Mouse (Mus musculus) heart, embryonic 14.5 days (tissue): ENCODE data around the gene Vipr1. TPM values are rescaled to one million over a fixed set of nuclear protein-coding genes. Genes with fewer than 3 reads are reported as not detected.

ENCODE experiments used
- ATAC-seq: fragments of 200-750 bp; cut with Nextera tagmentation; 2 replicates; pipeline ENCODE4 v1.8.0; 2017; ENCODE audit warnings: low read depth, moderate TSS enrichment; ENCODE audit not compliant: insufficient number of reproducible peaks, insufficient read depth, low FRiP score
- H3K27ac ChIP-seq, 2 experiments: fragments of 200-500 bp in 1 of 2; fragments of 300-500 bp in 1 of 2; sonication (generic) in 1 of 2; replicated peaks in 1 of 2; 2 replicates each; pipeline ENCODE4 v1.5.1; 2012 to 2014; ENCODE audit warnings: low read depth in 2 of 2, low read length in 2 of 2, control low read depth in 1 of 2, mild to moderate bottlenecking in 1 of 2, mixed read lengths in 1 of 2; ENCODE audit not compliant: control insufficient read depth in 1 of 2, insufficient read depth in 1 of 2
- H3K27me3 ChIP-seq: fragments of 300-500 bp; sonication (generic); 2 replicates; pipeline ENCODE4 v1.6.1; 2014; ENCODE audit warnings: mild to moderate bottlenecking, low read length, control low read depth; ENCODE audit not compliant: control insufficient read depth, insufficient read depth
- H3K36me3 ChIP-seq: fragments of 300-500 bp; sonication (generic); 2 replicates; pipeline ENCODE4 v1.6.1; 2014; ENCODE audit warnings: mild to moderate bottlenecking, control low read depth, low read length, mixed read lengths; ENCODE audit not compliant: control insufficient read depth, insufficient read depth
- H3K4me1 ChIP-seq, 2 experiments: fragments of 200-500 bp in 1 of 2; fragments of 300-500 bp in 1 of 2; sonication (generic) in 1 of 2; 2 replicates each; pipeline ENCODE4 v1.6.1; 2012 to 2014; ENCODE audit warnings: low read length in 2 of 2, control low read depth in 1 of 2, mixed read lengths in 1 of 2; ENCODE audit not compliant: control insufficient read depth in 2 of 2, insufficient read depth in 2 of 2
- H3K4me2 ChIP-seq: fragments of 300-500 bp; sonication (generic); 2 replicates; pipeline ENCODE4 v1.6.1; 2014; ENCODE audit warnings: mild to moderate bottlenecking, low read length
- H3K4me3 ChIP-seq, 2 experiments: fragments of 200-500 bp in 1 of 2; fragments of 300-500 bp in 1 of 2; sonication (generic) in 1 of 2; 2 replicates each; pipeline ENCODE4 v1.5.1; 2012 to 2014; ENCODE audit warnings: low read length in 2 of 2, mild to moderate bottlenecking in 2 of 2, control low read depth in 1 of 2, low read depth in 1 of 2, moderate library complexity in 1 of 2; ENCODE audit not compliant: control insufficient read depth in 1 of 2, insufficient read depth in 1 of 2
- H3K9ac ChIP-seq: fragments of 300-500 bp; sonication (generic); 2 replicates; pipeline ENCODE4 v1.6.1; 2014; ENCODE audit warnings: mild to moderate bottlenecking, low read length
- H3K9me3 ChIP-seq: fragments of 300-500 bp; sonication (generic); 2 replicates; pipeline ENCODE4 v1.6.1; 2016; ENCODE audit warnings: low read length, control low read depth; ENCODE audit not compliant: control insufficient read depth
- WGBS: fragments of 180-500 bp; shearing (Covaris S2); extraction: QIAGEN DNeasy Blood & Tissue Kit; methylation state at CpG from one replicate; pipeline ENCODE4 v1.1.7; 2014; 5-methylcytosine and 5-hydroxymethylcytosine counted together
- polyA plus RNA-seq: library from polyadenylated mRNA; unstranded; fragments of >200 nt; fragmentation: Nextera tagmentation; extraction: Ambion mirVana; gene quantifications from 2 replicates; pipeline ENCODE4 v1.2.1, GENCODE M21; 2014

The Vipr1 gene
- polyA plus RNA-seq, 1 experiment from 2014 or later: 0.11 TPM

DNA sequence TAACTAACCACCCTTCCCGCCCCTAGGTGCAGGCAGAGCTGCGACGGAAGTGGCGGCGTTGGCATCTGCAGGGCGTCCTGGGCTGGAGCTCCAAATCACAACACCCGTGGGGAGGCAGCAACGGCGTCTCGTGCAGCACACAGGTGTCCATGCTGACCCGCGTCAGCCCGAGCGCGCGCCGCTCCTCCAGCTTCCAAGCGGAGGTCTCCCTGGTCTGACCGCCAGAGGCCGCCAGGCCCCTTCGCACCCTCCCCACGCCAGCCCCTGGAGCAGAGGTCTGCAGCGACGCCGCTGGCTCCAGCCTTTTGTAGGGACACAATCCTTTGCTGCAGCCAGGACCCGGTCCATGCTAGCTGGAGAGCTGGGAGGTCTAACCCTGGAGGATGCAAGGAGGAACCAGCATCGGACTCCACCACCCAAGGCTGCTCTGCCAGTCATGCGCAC is 26.9 kb downstream of the Vipr1 start:
- no peak overlapping the region for H3K27ac ChIP-seq
- ATAC-seq: peak; percentile 52
- H3K36me3 ChIP-seq: no peaks in the 10 kb centered on the region
- peak overlapping the region; percentile 73 for H3K4me2 ChIP-seq
- peaks cover 59% of the 10 kb centered on the region for H3K27me3 ChIP-seq
- H3K9me3 ChIP-seq: no peaks in the 10 kb centered on the region
- H3K4me1 ChIP-seq: peaks cover 21 to 28% of the 10 kb centered on the region in 2 experiments
- peak overlapping the region; percentile 18 to 34 for H3K4me3 ChIP-seq
- under 1% methylated on average over 28 of the region's 28 CpGs for WGBS
- peak overlapping the region; percentile 62 for H3K9ac ChIP-seq

DNA sequence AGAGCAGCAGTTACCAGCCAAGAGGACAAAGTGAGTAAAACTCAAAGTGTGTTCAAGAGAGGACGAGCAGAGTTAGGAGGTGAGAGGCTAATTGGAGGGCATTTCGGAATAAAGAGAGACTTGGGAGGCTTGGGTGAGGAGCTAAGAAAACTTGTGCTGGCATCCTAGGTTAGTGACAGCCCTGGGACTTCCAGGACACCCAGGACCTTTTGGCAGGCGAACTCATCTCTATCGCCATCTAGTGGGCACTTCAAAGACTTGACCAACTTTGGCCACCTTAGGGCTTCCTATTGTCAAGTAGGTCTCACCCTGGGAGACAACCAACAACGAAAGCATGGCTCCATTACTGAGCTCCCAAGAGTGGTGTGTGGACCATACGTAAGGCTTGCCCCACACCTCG is 28.8 kb downstream of the Vipr1 start:
- 32% methylated on average over 7 of the region's 7 CpGs for WGBS
- H3K4me2 ChIP-seq: no peak overlapping the region
- ATAC-seq: no peak
- no peak overlapping the region for H3K4me3 ChIP-seq
- H3K27ac ChIP-seq: no peak overlapping the region
- H3K36me3 ChIP-seq: no peaks in the 10 kb centered on the region
- H3K9ac ChIP-seq: no peak overlapping the region
- H3K27me3 ChIP-seq: peaks cover 41% of the 10 kb centered on the region
- H3K9me3 ChIP-seq: no peaks in the 10 kb centered on the region
- peaks cover 21 to 28% of the 10 kb centered on the region in 2 experiments for H3K4me1 ChIP-seq

GRCm38 (mm10) chr9:121672311-121672710 is 29.8 kb downstream of the Vipr1 start:
- H3K9me3 ChIP-seq: no peaks in the 10 kb centered on the region
- no peaks in the 10 kb centered on the region for H3K36me3 ChIP-seq
- peaks cover 32% of the 10 kb centered on the region for H3K27me3 ChIP-seq
- H3K27ac ChIP-seq: 0 out of 4 replicates have a peak overlapping the region, but pooled peaks of 1 of the 2 experiments have one; percentile 6
- no peak overlapping the region for H3K4me2 ChIP-seq
- peak; percentile 45; the same call in 1 of the 2 replicates for ATAC-seq
- H3K9ac ChIP-seq: no peak overlapping the region
- H3K4me1 ChIP-seq: peaks cover 21 to 28% of the 10 kb centered on the region in 2 experiments
- H3K4me3 ChIP-seq: no peak overlapping the region
- WGBS: 19% methylated on average over 5 of the region's 5 CpGs

GRCm38 (mm10) chr9:121673716-121674115 is 31.2 kb downstream of the Vipr1 start:
- no peak overlapping the region for H3K4me3 ChIP-seq
- H3K9ac ChIP-seq: no peak overlapping the region
- ATAC-seq: no peak
- peaks cover 18% of the 10 kb centered on the region for H3K27me3 ChIP-seq
- H3K9me3 ChIP-seq: no peaks in the 10 kb centered on the region
- 92% methylated on average over 5 of the region's 5 CpGs for WGBS
- H3K27ac ChIP-seq: no peak overlapping the region
- no peak overlapping the region for H3K4me2 ChIP-seq
- no peaks in the 10 kb centered on the region for H3K36me3 ChIP-seq
- peaks cover 21 to 28% of the 10 kb centered on the region in 2 experiments for H3K4me1 ChIP-seq

GRCm38 (mm10) chr9:121675011-121675410 is 32.5 kb downstream of the Vipr1 start:
- Histone ChIP-seq H3K4me2 (no peak overlapping the region), H3K27me3 (peaks cover 5% of the 10 kb centered on the region; the same call in 1 of the 2 replicates), H3K4me3 (no peak overlapping the region), H3K9me3 (no peaks in the 10 kb centered on the region), H3K36me3 (no peaks in the 10 kb centered on the region), H3K9ac (no peak overlapping the region), H3K4me1 (peaks cover 18 to 19% of the 10 kb centered on the region in 2 experiments), H3K27ac (no peak overlapping the region)
- no peak for ATAC-seq
- WGBS: 80% methylated on average over 9 of the region's 9 CpGs

- H3K4me3 ChIP-seq: no peak overlapping the region
- WGBS: 90% methylated on average over 2 of the region's 2 CpGs
- no peak overlapping the region for H3K4me2 ChIP-seq
- peaks cover 17% of the 10 kb centered on the region in 2 experiments for H3K4me1 ChIP-seq
- no peaks in the 10 kb centered on the region for H3K36me3 ChIP-seq
- no peak overlapping the region for H3K9ac ChIP-seq
- H3K27ac ChIP-seq: no peak overlapping the region
- no peaks in the 10 kb centered on the region for H3K9me3 ChIP-seq
- no peaks in the 10 kb centered on the region for H3K27me3 ChIP-seq
- no peak for ATAC-seq
These were observed 33.0 kb downstream of the Vipr1 start for GRCm38 (mm10) chr9:121675556-121675955.

DNA sequence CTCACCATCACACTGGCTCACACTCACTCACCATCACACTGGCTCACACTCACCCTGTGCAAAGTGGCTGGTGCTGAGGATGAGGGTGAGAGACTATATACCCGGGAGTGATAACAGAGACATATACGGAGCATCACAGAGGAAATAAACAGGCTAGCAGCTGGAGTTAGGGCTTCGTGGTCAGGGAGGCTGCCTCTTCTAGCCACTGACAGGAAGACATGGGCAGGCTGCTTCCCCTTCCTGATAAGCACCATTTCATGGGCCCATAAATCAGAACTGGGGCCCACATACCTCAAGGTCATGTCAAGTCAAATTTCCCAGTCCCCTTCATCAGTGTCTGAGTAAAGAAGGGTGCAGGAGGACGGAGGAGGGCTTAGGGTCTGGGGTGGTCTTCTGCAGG is 34.6 kb downstream of the Vipr1 start:
- Histone ChIP-seq H3K4me2 (no peak overlapping the region), H3K27ac (no peak overlapping the region), H3K4me3 (no peak overlapping the region), H3K9me3 (no peaks in the 10 kb centered on the region), H3K36me3 (no peaks in the 10 kb centered on the region), H3K9ac (no peak overlapping the region), H3K4me1 (peaks cover 10 to 11% of the 10 kb centered on the region in 2 experiments), H3K27me3 (no peaks in the 10 kb centered on the region)
- no peak for ATAC-seq
- WGBS: 68% methylated on average over 4 of the region's 4 CpGs

DNA sequence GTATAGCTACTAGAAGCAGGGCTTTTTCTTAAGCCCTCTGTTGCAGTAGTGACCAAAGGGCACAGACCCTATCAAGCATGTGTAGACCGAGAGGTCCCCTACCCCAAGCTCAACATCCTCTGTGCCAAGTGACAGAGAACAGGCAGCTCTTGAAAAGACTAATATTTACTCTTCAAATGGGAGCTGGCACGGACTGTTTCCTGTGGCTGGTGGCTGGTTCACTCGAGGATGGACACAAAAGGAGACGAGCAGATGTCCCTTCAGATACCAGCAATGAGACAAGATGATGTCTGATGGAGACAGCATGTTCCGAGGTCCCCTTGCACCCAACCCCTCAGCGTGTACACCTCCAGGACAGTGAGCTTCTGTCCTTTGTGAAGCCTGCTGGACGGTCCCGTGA is 35.0 kb downstream of the Vipr1 start:
- no peak overlapping the region for H3K27ac ChIP-seq
- no peaks in the 10 kb centered on the region for H3K9me3 ChIP-seq
- H3K27me3 ChIP-seq: no peaks in the 10 kb centered on the region
- 0 out of 2 replicates have a peak, but pooled peaks cover under 1% of the 10 kb centered on the region for H3K36me3 ChIP-seq
- ATAC-seq: no peak
- 62% methylated on average over 8 of the region's 8 CpGs for WGBS
- no peak overlapping the region for H3K4me2 ChIP-seq
- H3K9ac ChIP-seq: no peak overlapping the region
- peaks cover 6 to 7% of the 10 kb centered on the region in 2 experiments for H3K4me1 ChIP-seq
- H3K4me3 ChIP-seq: no peak overlapping the region
